In the genomic region with DNA sequence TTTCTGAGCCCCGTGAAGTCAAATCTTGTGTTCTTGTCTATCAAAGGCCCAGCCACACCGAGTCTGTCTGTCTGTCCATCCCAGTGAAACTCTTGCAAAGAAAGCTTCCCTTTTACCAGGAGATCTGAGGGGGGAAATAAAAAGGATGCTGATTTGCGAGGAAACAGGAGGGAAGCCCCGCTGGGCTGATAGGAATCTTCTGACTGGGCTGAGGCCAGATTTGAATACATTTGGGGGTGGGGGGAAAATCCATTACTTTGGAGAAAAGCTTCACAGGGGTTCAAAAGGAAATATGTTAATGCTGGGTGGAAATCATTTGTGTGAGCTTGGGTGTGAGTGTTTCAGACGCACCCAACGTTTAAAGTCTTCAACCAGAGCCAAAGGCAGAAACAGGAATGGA, we compare ENCODE assay signal across 24 mouse cellular contexts.
A peak's percentile ranks its signal among the peaks of the same experiment; 100 is the strongest.
DNase-seq lines count a peak whose midpoint lies in the region; ATAC-seq and TF ChIP-seq lines count a peak whose summit lies in the region.
"Had no signal": no experiment of that assay in that cellular context is flagged by ENCODE, and none has a peak within 500 bp of the region (broad histone marks: within the 10 kb centered on the region; RNA-seq: fewer than 3 reads in every experiment).

No protein-coding gene starts in this region.

- TF ChIP-seq CTCF in midbrain, postnatal 0 days (IDR thresholded peaks at IDR 0.05), result no peak
- TF ChIP-seq CTCF in E14TG2a.4 (conservative IDR thresholded peaks at IDR 0.05; ENCODE audit: low read length), result no peak

- H3K27me3 ChIP-seq in midbrain, embryonic 11.5 days (ENCODE audit: control insufficient read depth, insufficient read depth, low read length), result no peaks in the 10 kb centered on the region
- no peaks in the 10 kb centered on the region for H3K27me3 ChIP-seq in midbrain, postnatal 0 days (ENCODE audit: insufficient read depth, low read length)
- peaks cover 27% of the 10 kb centered on the region for H3K27me3 ChIP-seq in E14TG2a.4 (ENCODE audit: insufficient read depth, low read length)
- H3K27me3 ChIP-seq: forebrain, embryonic 15.5 days had no signal

- 17% methylated on average over 6 of the region's 6 CpGs for WGBS in midbrain, embryonic 11.5 days
- 11% methylated on average over 6 of the region's 6 CpGs for WGBS in midbrain, postnatal 0 days

- DNase-seq in midbrain, embryonic 11.5 days (ENCODE audit: low spot score, missing footprints), result no peak
- DNase-seq in midbrain, postnatal 0 days (ENCODE audit: low spot score), result no peak
- peak; percentile 46 for DNase-seq in ES-E14 (ENCODE audit: low read depth, low spot score)
- DNase-seq in ZHBTc4 (ENCODE audit: low read depth, low spot score), result peak; percentile 78
- DNase-seq in MN1 (ENCODE audit: low spot score), result no peak
- DNase-seq in neural tube, embryonic 10.5 days (ENCODE audit: extremely low spot score, low spot score), result no peak
- DNase-seq: adrenal gland, adult 8-10 months; adrenal gland, postnatal 14 days; adrenal gland, postnatal 36 days; B cell, adult 2 months; cerebellum, adult 11-12 months; cerebellum, adult 2 months; cerebellum, adult 9-10 months; cerebellum, postnatal 10 days; cerebellum, postnatal 25 days; forebrain, postnatal 0 days had no signal

- H3K4me2 ChIP-seq in midbrain, embryonic 11.5 days, result no peak overlapping the region
- H3K4me2 ChIP-seq in midbrain, postnatal 0 days (ENCODE audit: low read depth, low read length, poor library complexity, severe bottlenecking), result no peak overlapping the region
- H3K4me2 ChIP-seq: embryonic facial prominence, embryonic 12.5 days; forebrain, embryonic 13.5 days; forebrain, embryonic 15.5 days had no signal

- in situ Hi-C loops in ES-E14 (cut with MboI; ENCODE audit: low sequenced_read_pairs in 2 of 2, unreplicated experiment in 2 of 2), result no loop called here

- no peak overlapping the region for H3K27ac ChIP-seq in midbrain, embryonic 11.5 days (ENCODE audit: low read depth, low read length)
- no peak overlapping the region for H3K27ac ChIP-seq in midbrain, postnatal 0 days (ENCODE audit: low read depth, low read length)
- no peak overlapping the region for H3K27ac ChIP-seq in ES-E14 (ENCODE audit: insufficient read depth, low read depth, low read length, poor library complexity, severe bottlenecking)
- H3K27ac ChIP-seq: embryonic facial prominence, embryonic 10.5 days; embryonic facial prominence, embryonic 12.5 days; forebrain, embryonic 13.5 days; forebrain, embryonic 15.5 days had no signal

- no peak overlapping the region for H3K4me3 ChIP-seq in midbrain, embryonic 11.5 days (ENCODE audit: low read depth, low read length)
- no peak overlapping the region for H3K4me3 ChIP-seq in midbrain, postnatal 0 days (ENCODE audit: low read depth, low read length)
- H3K4me3 ChIP-seq in E14TG2a.4 (replicated peaks; ENCODE audit: low read length) (0 out of 2 replicates have a peak overlapping the region, but pooled peaks have one; percentile 3), ES-E14 (ENCODE audit: insufficient read depth in 1 of 2, low read depth in 1 of 2, low read length in 2 of 2, poor library complexity in 1 of 2, severe bottlenecking in 1 of 2) (no peak overlapping the region)
- H3K4me3 ChIP-seq: embryonic facial prominence, embryonic 10.5 days; embryonic facial prominence, embryonic 12.5 days; forebrain, embryonic 13.5 days; forebrain, embryonic 15.5 days had no signal

- H3K9ac ChIP-seq in midbrain, embryonic 11.5 days (ENCODE audit: low read length), result no peak overlapping the region
- no peak overlapping the region for H3K9ac ChIP-seq in midbrain, postnatal 0 days (replicated peaks; ENCODE audit: low read length, poor library complexity, severe bottlenecking)
- no peak overlapping the region for H3K9ac ChIP-seq in ES-E14 (ENCODE audit: insufficient read depth, low read depth, low read length, poor library complexity, severe bottlenecking)
- H3K9ac ChIP-seq: embryonic facial prominence, embryonic 12.5 days; forebrain, embryonic 13.5 days; forebrain, embryonic 15.5 days; forebrain, postnatal 0 days had no signal

- H3K4me1 ChIP-seq in midbrain, embryonic 11.5 days (ENCODE audit: control insufficient read depth, insufficient read depth, low read length), result no peaks in the 10 kb centered on the region
- no peaks in the 10 kb centered on the region for H3K4me1 ChIP-seq in midbrain, postnatal 0 days (ENCODE audit: insufficient read depth, low read length)
- H3K4me1 ChIP-seq in E14TG2a.4 (replicated peaks; ENCODE audit: low read depth, low read length), result peaks cover 80% of the 10 kb centered on the region
- peaks cover 0 to 6% of the 10 kb centered on the region in 2 experiments; a peak in 2 of 4 replicates for H3K4me1 ChIP-seq in ES-E14 (ENCODE audit: control insufficient read depth in 2 of 2, insufficient read depth in 2 of 2, low read length in 2 of 2, poor library complexity in 1 of 2)
- H3K4me1 ChIP-seq: embryonic facial prominence, embryonic 10.5 days; embryonic facial prominence, embryonic 12.5 days; forebrain, embryonic 13.5 days; forebrain, embryonic 15.5 days had no signal

- no peaks in the 10 kb centered on the region for H3K9me3 ChIP-seq in midbrain, embryonic 11.5 days (ENCODE audit: control insufficient read depth, low read length)
- no peaks in the 10 kb centered on the region for H3K9me3 ChIP-seq in midbrain, postnatal 0 days (ENCODE audit: low read length)
- no peaks in the 10 kb centered on the region for H3K9me3 ChIP-seq in E14TG2a.4 (ENCODE audit: low read length)
- no peaks in the 10 kb centered on the region for H3K9me3 ChIP-seq in ES-E14 (ENCODE audit: control insufficient read depth, insufficient read depth, low read depth, low read length)
- H3K9me3 ChIP-seq: embryonic facial prominence, embryonic 10.5 days; embryonic facial prominence, embryonic 12.5 days; forebrain, embryonic 13.5 days; forebrain, embryonic 15.5 days had no signal

- no peaks in the 10 kb centered on the region for H3K36me3 ChIP-seq in midbrain, embryonic 11.5 days (ENCODE audit: control insufficient read depth, insufficient read depth, low read length)
- no peaks in the 10 kb centered on the region for H3K36me3 ChIP-seq in midbrain, postnatal 0 days (ENCODE audit: insufficient read depth, low read length)
- H3K36me3 ChIP-seq in E14TG2a.4 (ENCODE audit: insufficient read depth, low read length) (no peaks in the 10 kb centered on the region), ES-E14 (ENCODE audit: control insufficient read depth, insufficient read depth, low read length, poor library complexity, severe bottlenecking) (no peaks in the 10 kb centered on the region)
- H3K36me3 ChIP-seq: embryonic facial prominence, embryonic 10.5 days; embryonic facial prominence, embryonic 12.5 days; forebrain, embryonic 15.5 days had no signal

- ATAC-seq in midbrain, embryonic 11.5 days (ENCODE audit: low FRiP score), result 0 out of 2 replicates have a peak, but pooled peaks have one; percentile 9
- ATAC-seq in midbrain, postnatal 0 days (ENCODE audit: low FRiP score), result no peak
- ATAC-seq: activated CD4-positive, CD25-positive, alpha-beta regulatory T cell, adult 4 months; CD4-positive, CD25-positive, alpha-beta regulatory T cell, adult 4 months; forebrain, embryonic 13.5 days; forebrain, embryonic 15.5 days; forebrain, postnatal 0 days; Patski had no signal

TF ChIP-seq in ES-E14, 5 proteins besides CTCF, POLR2A, EP300 and RAD21:
- no peak for TF ChIP-seq ZNF384 (IDR thresholded peaks at IDR 0.05; ENCODE audit: low read depth, low read length)
- TF ChIP-seq MAFK (IDR thresholded peaks at IDR 0.05; ENCODE audit: insufficient read depth, low read depth, low read length), result no peak
- no peak for TF ChIP-seq CHD2 (IDR thresholded peaks at IDR 0.05; ENCODE audit: low read depth, low read length)
- TF ChIP-seq ZC3H11A (IDR thresholded peaks at IDR 0.05; ENCODE audit: borderline replicate concordance, low read depth, low read length), result no peak
- no peak for TF ChIP-seq HCFC1 (IDR thresholded peaks at IDR 0.05; ENCODE audit: borderline replicate concordance, insufficient read depth, low read length)

Comparison
In these comparisons a context has a peak if more than half of its experiments do, and no peak if none do; other contexts are left out.
1. DNase-seq: peak in ES-E14 (single experiment) and ZHBTc4 (single experiment); none in midbrain, embryonic 11.5 days (single experiment), midbrain, postnatal 0 days (single experiment), MN1 (single experiment) and neural tube, embryonic 10.5 days (single experiment).